Mouse (Mus musculus) urinary bladder, postnatal 14 days (tissue): ENCODE results near the gene Naglu.
"Not testable (repeated sequence)": the region's sequence is repeated elsewhere in the genome, so short reads cannot be mapped to it uniquely, and the experiment has no call there.

Source experiments
- DNase-seq: peaks from one replicate; pipeline ENCODE4 v3.0.0; 2021; ENCODE audit warnings: low spot score

Gene Naglu

DNA sequence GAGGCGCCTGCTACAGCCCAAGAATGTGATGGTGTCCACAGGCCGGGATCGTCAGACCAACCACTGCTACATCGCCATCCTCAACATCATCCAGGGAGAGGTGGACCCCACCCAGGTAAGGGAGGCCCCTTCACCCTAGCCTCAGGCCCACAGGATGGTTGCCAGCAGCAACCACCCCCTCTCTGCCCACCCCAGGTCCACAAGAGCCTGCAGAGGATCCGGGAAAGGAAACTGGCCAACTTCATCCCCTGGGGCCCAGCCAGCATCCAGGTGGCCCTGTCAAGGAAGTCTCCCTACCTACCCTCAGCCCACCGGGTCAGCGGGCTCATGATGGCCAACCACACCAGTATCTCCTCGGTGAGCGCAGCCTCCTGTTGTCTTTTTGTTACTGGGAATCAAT lies 55.2 kb downstream of the Naglu start:
- DNase-seq: not testable (repeated sequence)

DNA sequence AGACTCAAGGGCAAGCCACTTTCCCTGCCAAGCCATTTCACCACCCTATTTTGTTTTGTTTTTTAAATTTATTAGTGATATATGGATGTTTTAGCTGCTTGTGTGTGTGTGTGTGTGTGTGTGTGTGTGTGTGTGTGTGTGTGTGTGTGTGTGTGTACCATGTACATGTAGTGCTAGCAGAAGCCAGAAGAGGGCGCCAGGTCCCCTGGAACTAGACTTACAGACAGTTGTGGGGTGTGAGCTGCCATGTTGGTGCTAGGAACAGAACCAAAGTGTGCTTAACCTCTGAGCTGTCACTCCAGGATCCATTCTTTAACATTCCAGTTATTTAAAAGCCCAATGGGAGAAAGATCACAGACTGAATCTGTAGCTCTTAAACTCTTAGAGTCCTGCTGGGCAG lies 57.3 kb downstream of the Naglu start:
- DNase-seq: no peak
